Comparison of ENCODE assay signal across 9 mouse cellular contexts in genomic region chr19:37418294-37418693, GRCm38 (mm10). TPM values are rescaled to one million over a fixed set of nuclear protein-coding genes. Genes with fewer than 3 reads are reported as not detected.
A peak's percentile ranks its signal among the peaks of the same experiment; 100 is the strongest.
DNase-seq lines count a peak whose midpoint lies in the region; ATAC-seq lines count a peak whose summit lies in the region.
"Had no signal": no experiment of that assay in that cellular context is flagged by ENCODE, and none has a peak within 500 bp of the region (broad histone marks: within the 10 kb centered on the region; RNA-seq: fewer than 3 reads in every experiment).

No protein-coding gene starts in this region.

- no peaks in the 10 kb centered on the region for H3K27me3 ChIP-seq in neural tube, embryonic 15.5 days (replicated peaks)
- H3K27me3 ChIP-seq: liver, embryonic 15.5 days had no signal

- H3K4me1 ChIP-seq in neural tube, embryonic 15.5 days: no peaks in the 10 kb centered on the region
- H3K4me1 ChIP-seq: liver, embryonic 15.5 days had no signal

- ATAC-seq in monocyte, adult 5-6 weeks (replicated peaks; ENCODE audit: insufficient number of reproducible peaks, low FRiP score, low TSS enrichment, poor library complexity, severe bottlenecking): peak; percentile 75
- no peak for ATAC-seq in neural tube, embryonic 15.5 days (ENCODE audit: low FRiP score)

- H3K36me3 ChIP-seq in neural tube, embryonic 15.5 days: no peaks in the 10 kb centered on the region

- no peak overlapping the region for H3K4me2 ChIP-seq in neural tube, embryonic 15.5 days
- H3K4me2 ChIP-seq: liver, embryonic 15.5 days had no signal

- H3K9me3 ChIP-seq in neural tube, embryonic 15.5 days (replicated peaks): no peaks in the 10 kb centered on the region
- H3K9me3 ChIP-seq: liver, embryonic 15.5 days had no signal

- DNase-seq in adrenal gland, postnatal 36 days: peak; percentile 25 to 60
- no peak for DNase-seq in adrenal gland, adult 18-20 months (ENCODE audit: low spot score in 2 of 2)
- peak; percentile 32 for DNase-seq in left cerebral cortex, adult 11 months (ENCODE audit: low spot score)
- no peak for DNase-seq in left cerebral cortex, adult 8-10 months (ENCODE audit: low spot score in 2 of 2)
- DNase-seq in R1 (ENCODE audit: low read depth, low spot score): peak; percentile 68
- DNase-seq in heart, postnatal 4 days: peak; percentile 25

- WGBS in neural tube, embryonic 15.5 days: 84% methylated on average over 4 of the region's 4 CpGs

- no peak overlapping the region for H3K4me3 ChIP-seq in neural tube, embryonic 15.5 days (replicated peaks)
- H3K4me3 ChIP-seq: liver, embryonic 15.5 days had no signal

- no peak overlapping the region for H3K27ac ChIP-seq in neural tube, embryonic 15.5 days (replicated peaks)
- H3K27ac ChIP-seq: liver, embryonic 15.5 days had no signal

- no peak overlapping the region for H3K9ac ChIP-seq in neural tube, embryonic 15.5 days (replicated peaks)
- H3K9ac ChIP-seq: liver, embryonic 15.5 days had no signal

RNA-seq across cellular contexts. Expression of gene Hhex, which starts 16.3 kb away (rescaled TPM):
- 10 to 100 TPM; 42.6 to 70.0 TPM for total RNA-seq in adrenal gland, postnatal 36 days (2021)
- total RNA-seq in adrenal gland, adult 18-20 months (2021): 10 to 100 TPM; 36.9 to 43.4 TPM
- 1 to 10 TPM; 1.8 to 5.5 (median 3.4) TPM for total RNA-seq in left cerebral cortex, adult 8-10 months (2022)
- 1 to 10 TPM; 7.3 to 9.1 TPM for total RNA-seq in heart, postnatal 4 days (2021)
- 52.2 to 59.3 TPM (median 53.1 TPM) in 3 replicates for total RNA-seq in monocyte, adult 5-6 weeks (2017)
- 6.1 and 7.2 TPM in 2 replicates for polyA plus RNA-seq in neural tube, embryonic 15.5 days (2015; fragmentation: Nextera tagmentation; extraction: Ambion mirVana)

RNA-seq across cellular contexts. Expression of gene Kif11, which starts 42.1 kb away (rescaled TPM):
- 1 to 10 TPM; 3.2 to 3.3 TPM for total RNA-seq in adrenal gland, postnatal 36 days (2021)
- under 1 TPM; 0.70 to 0.76 TPM for total RNA-seq in adrenal gland, adult 18-20 months (2021)
- total RNA-seq in left cerebral cortex, adult 8-10 months (2022): under 1 TPM; 0.53 to 0.89 (median 0.58) TPM
- 10 to 100 TPM; 36.8 to 41.7 TPM for total RNA-seq in heart, postnatal 4 days (2021)
- 2.0 to 4.7 TPM (median 3.8 TPM) in 3 replicates for total RNA-seq in monocyte, adult 5-6 weeks (2017)
- 6.3 and 18.6 TPM in 2 replicates for polyA plus RNA-seq in neural tube, embryonic 15.5 days (2015; fragmentation: Nextera tagmentation; extraction: Ambion mirVana)

Comparison
In these comparisons a context has a peak if more than half of its experiments do, and no peak if none do; other contexts are left out.
1. DNase-seq: peak in adrenal gland, postnatal 36 days (2 of 2), left cerebral cortex, adult 11 months (single experiment), R1 (single experiment) and heart, postnatal 4 days (single experiment); none in adrenal gland, adult 18-20 months (0 of 2) and left cerebral cortex, adult 8-10 months (0 of 2).